Mouse (Mus musculus): ENCODE measurements around the gene Lyzl4. TPM values are rescaled to one million over a fixed set of nuclear protein-coding genes. Genes with fewer than 3 reads are reported as not detected.
A peak's percentile ranks its signal among the peaks of the same experiment; 100 is the strongest.

The Lyzl4 gene
- polyA plus RNA-seq, 1 experiment from 2014 or later: not detected

- H3K9ac ChIP-seq (ENCODE audit: low read length): no peak overlapping the region
- peaks cover 6 to 7% of the 10 kb centered on the region in 2 experiments for H3K4me1 ChIP-seq (ENCODE audit: control insufficient read depth in 2 of 2, insufficient read depth in 2 of 2, low read length in 2 of 2)
- H3K27me3 ChIP-seq (ENCODE audit: control insufficient read depth, insufficient read depth, low read length): no peaks in the 10 kb centered on the region
- 0 out of 2 replicates have a peak, but pooled peaks cover under 1% of the 10 kb centered on the region for H3K36me3 ChIP-seq (ENCODE audit: control insufficient read depth, insufficient read depth, low read length)
- H3K4me3 ChIP-seq (ENCODE audit: control insufficient read depth in 1 of 2, insufficient read depth in 1 of 2, low read depth in 1 of 2, low read length in 2 of 2): no peak overlapping the region
- WGBS: 62% methylated on average over 8 of the region's 8 CpGs
- no peaks in the 10 kb centered on the region for H3K9me3 ChIP-seq (ENCODE audit: control insufficient read depth, low read length)
- no peak overlapping the region for H3K27ac ChIP-seq (replicated peaks in 1 of 2; ENCODE audit: control insufficient read depth in 1 of 2, insufficient read depth in 1 of 2, low read depth in 2 of 2, low read length in 2 of 2)
- no peak for ATAC-seq (ENCODE audit: insufficient number of reproducible peaks, insufficient read depth, low FRiP score, low read depth)
- no peak overlapping the region for H3K4me2 ChIP-seq (ENCODE audit: low read length)
Measured at GRCm38 (mm10) chr9:121677476-121677875, 35.6 kb upstream of the Lyzl4 start.

GRCm38 (mm10) chr9:121677069-121677468 lies 35.2 kb upstream of the Lyzl4 start:
- Histone ChIP-seq H3K4me3 (ENCODE audit: control insufficient read depth in 1 of 2, insufficient read depth in 1 of 2, low read depth in 1 of 2, low read length in 2 of 2) (no peak overlapping the region), H3K36me3 (ENCODE audit: control insufficient read depth, insufficient read depth, low read length) (no peaks in the 10 kb centered on the region), H3K9ac (ENCODE audit: low read length) (no peak overlapping the region), H3K27me3 (ENCODE audit: control insufficient read depth, insufficient read depth, low read length) (no peaks in the 10 kb centered on the region), H3K27ac (replicated peaks in 1 of 2; ENCODE audit: control insufficient read depth in 1 of 2, insufficient read depth in 1 of 2, low read depth in 2 of 2, low read length in 2 of 2) (no peak overlapping the region), H3K9me3 (ENCODE audit: control insufficient read depth, low read length) (no peaks in the 10 kb centered on the region), H3K4me2 (ENCODE audit: low read length) (no peak overlapping the region), H3K4me1 (ENCODE audit: control insufficient read depth in 2 of 2, insufficient read depth in 2 of 2, low read length in 2 of 2) (peaks cover 10 to 11% of the 10 kb centered on the region in 2 experiments)
- ATAC-seq (ENCODE audit: insufficient number of reproducible peaks, insufficient read depth, low FRiP score, low read depth): no peak
- WGBS: 68% methylated on average over 4 of the region's 4 CpGs

GRCm38 (mm10) chr9:121675556-121675955 lies 33.7 kb upstream of the Lyzl4 start:
- WGBS: 90% methylated on average over 2 of the region's 2 CpGs
- peaks cover 17% of the 10 kb centered on the region in 2 experiments for H3K4me1 ChIP-seq (ENCODE audit: control insufficient read depth in 2 of 2, insufficient read depth in 2 of 2, low read length in 2 of 2)
- H3K4me2 ChIP-seq (ENCODE audit: low read length): no peak overlapping the region
- no peaks in the 10 kb centered on the region for H3K27me3 ChIP-seq (ENCODE audit: control insufficient read depth, insufficient read depth, low read length)
- no peaks in the 10 kb centered on the region for H3K36me3 ChIP-seq (ENCODE audit: control insufficient read depth, insufficient read depth, low read length)
- H3K9me3 ChIP-seq (ENCODE audit: control insufficient read depth, low read length): no peaks in the 10 kb centered on the region
- no peak overlapping the region for H3K9ac ChIP-seq (ENCODE audit: low read length)
- no peak overlapping the region for H3K27ac ChIP-seq (replicated peaks in 1 of 2; ENCODE audit: control insufficient read depth in 1 of 2, insufficient read depth in 1 of 2, low read depth in 2 of 2, low read length in 2 of 2)
- ATAC-seq (ENCODE audit: insufficient number of reproducible peaks, insufficient read depth, low FRiP score, low read depth): no peak
- no peak overlapping the region for H3K4me3 ChIP-seq (ENCODE audit: control insufficient read depth in 1 of 2, insufficient read depth in 1 of 2, low read depth in 1 of 2, low read length in 2 of 2)

- H3K27ac ChIP-seq (replicated peaks in 1 of 2; ENCODE audit: control insufficient read depth in 1 of 2, insufficient read depth in 1 of 2, low read depth in 2 of 2, low read length in 2 of 2): no peak overlapping the region
- H3K9me3 ChIP-seq (ENCODE audit: control insufficient read depth, low read length): no peaks in the 10 kb centered on the region
- H3K4me1 ChIP-seq (ENCODE audit: control insufficient read depth in 2 of 2, insufficient read depth in 2 of 2, low read length in 2 of 2): peaks cover 18 to 19% of the 10 kb centered on the region in 2 experiments
- H3K27me3 ChIP-seq (ENCODE audit: control insufficient read depth, insufficient read depth, low read length): peaks cover 5% of the 10 kb centered on the region; the same call in 1 of the 2 replicates
- H3K4me2 ChIP-seq (ENCODE audit: low read length): no peak overlapping the region
- no peak overlapping the region for H3K9ac ChIP-seq (ENCODE audit: low read length)
- H3K36me3 ChIP-seq (ENCODE audit: control insufficient read depth, insufficient read depth, low read length): no peaks in the 10 kb centered on the region
- WGBS: 80% methylated on average over 9 of the region's 9 CpGs
- ATAC-seq (ENCODE audit: insufficient number of reproducible peaks, insufficient read depth, low FRiP score, low read depth): no peak
- H3K4me3 ChIP-seq (ENCODE audit: control insufficient read depth in 1 of 2, insufficient read depth in 1 of 2, low read depth in 1 of 2, low read length in 2 of 2): no peak overlapping the region
Measured at GRCm38 (mm10) chr9:121675011-121675410, 33.1 kb upstream of the Lyzl4 start.

- no peak overlapping the region for H3K9ac ChIP-seq (ENCODE audit: low read length)
- H3K4me3 ChIP-seq (ENCODE audit: control insufficient read depth in 1 of 2, insufficient read depth in 1 of 2, low read depth in 1 of 2, low read length in 2 of 2): no peak overlapping the region
- no peaks in the 10 kb centered on the region for H3K9me3 ChIP-seq (ENCODE audit: control insufficient read depth, low read length)
- H3K27ac ChIP-seq (replicated peaks in 1 of 2; ENCODE audit: control insufficient read depth in 1 of 2, insufficient read depth in 1 of 2, low read depth in 2 of 2, low read length in 2 of 2): no peak overlapping the region
- H3K36me3 ChIP-seq (ENCODE audit: control insufficient read depth, insufficient read depth, low read length): no peaks in the 10 kb centered on the region
- H3K4me2 ChIP-seq (ENCODE audit: low read length): no peak overlapping the region
- ATAC-seq (ENCODE audit: insufficient number of reproducible peaks, insufficient read depth, low FRiP score, low read depth): no peak
- peaks cover 18% of the 10 kb centered on the region for H3K27me3 ChIP-seq (ENCODE audit: control insufficient read depth, insufficient read depth, low read length)
- peaks cover 21 to 28% of the 10 kb centered on the region in 2 experiments for H3K4me1 ChIP-seq (ENCODE audit: control insufficient read depth in 2 of 2, insufficient read depth in 2 of 2, low read length in 2 of 2)
- 92% methylated on average over 5 of the region's 5 CpGs for WGBS
Measured at GRCm38 (mm10) chr9:121673716-121674115, 31.8 kb upstream of the Lyzl4 start.

- no peak overlapping the region for H3K9ac ChIP-seq (ENCODE audit: low read length)
- 0 out of 4 replicates have a peak overlapping the region, but pooled peaks of 1 of the 2 experiments have one; percentile 6 for H3K27ac ChIP-seq (replicated peaks in 1 of 2; ENCODE audit: control insufficient read depth in 1 of 2, insufficient read depth in 1 of 2, low read depth in 2 of 2, low read length in 2 of 2)
- no peaks in the 10 kb centered on the region for H3K9me3 ChIP-seq (ENCODE audit: control insufficient read depth, low read length)
- WGBS: 19% methylated on average over 5 of the region's 5 CpGs
- no peak overlapping the region for H3K4me2 ChIP-seq (ENCODE audit: low read length)
- no peak overlapping the region for H3K4me3 ChIP-seq (ENCODE audit: control insufficient read depth in 1 of 2, insufficient read depth in 1 of 2, low read depth in 1 of 2, low read length in 2 of 2)
- ATAC-seq (ENCODE audit: insufficient number of reproducible peaks, insufficient read depth, low FRiP score, low read depth): peak; percentile 45; the same call in 1 of the 2 replicates
- peaks cover 21 to 28% of the 10 kb centered on the region in 2 experiments for H3K4me1 ChIP-seq (ENCODE audit: control insufficient read depth in 2 of 2, insufficient read depth in 2 of 2, low read length in 2 of 2)
- peaks cover 32% of the 10 kb centered on the region for H3K27me3 ChIP-seq (ENCODE audit: control insufficient read depth, insufficient read depth, low read length)
- no peaks in the 10 kb centered on the region for H3K36me3 ChIP-seq (ENCODE audit: control insufficient read depth, insufficient read depth, low read length)
Measured at GRCm38 (mm10) chr9:121672311-121672710, 30.4 kb upstream of the Lyzl4 start.

- no peaks in the 10 kb centered on the region for H3K9me3 ChIP-seq (ENCODE audit: control insufficient read depth, low read length)
- no peak overlapping the region for H3K9ac ChIP-seq (ENCODE audit: low read length)
- H3K27me3 ChIP-seq (ENCODE audit: control insufficient read depth, insufficient read depth, low read length): peaks cover 41% of the 10 kb centered on the region
- H3K4me2 ChIP-seq (ENCODE audit: low read length): no peak overlapping the region
- H3K4me1 ChIP-seq (ENCODE audit: control insufficient read depth in 2 of 2, insufficient read depth in 2 of 2, low read length in 2 of 2): peaks cover 21 to 28% of the 10 kb centered on the region in 2 experiments
- no peak overlapping the region for H3K4me3 ChIP-seq (ENCODE audit: control insufficient read depth in 1 of 2, insufficient read depth in 1 of 2, low read depth in 1 of 2, low read length in 2 of 2)
- H3K27ac ChIP-seq (replicated peaks in 1 of 2; ENCODE audit: control insufficient read depth in 1 of 2, insufficient read depth in 1 of 2, low read depth in 2 of 2, low read length in 2 of 2): no peak overlapping the region
- WGBS: 32% methylated on average over 7 of the region's 7 CpGs
- H3K36me3 ChIP-seq (ENCODE audit: control insufficient read depth, insufficient read depth, low read length): no peaks in the 10 kb centered on the region
- no peak for ATAC-seq (ENCODE audit: insufficient number of reproducible peaks, insufficient read depth, low FRiP score, low read depth)
Measured at GRCm38 (mm10) chr9:121671300-121671699, 29.4 kb upstream of the Lyzl4 start.

GRCm38 (mm10) chr9:121669348-121669791 lies 27.5 kb upstream of the Lyzl4 start:
- ATAC-seq (ENCODE audit: insufficient number of reproducible peaks, insufficient read depth, low FRiP score, low read depth): peak; percentile 52
- Histone ChIP-seq H3K4me1 (ENCODE audit: control insufficient read depth in 2 of 2, insufficient read depth in 2 of 2, low read length in 2 of 2) (peaks cover 21 to 28% of the 10 kb centered on the region in 2 experiments), H3K9me3 (ENCODE audit: control insufficient read depth, low read length) (no peaks in the 10 kb centered on the region), H3K36me3 (ENCODE audit: control insufficient read depth, insufficient read depth, low read length) (no peaks in the 10 kb centered on the region), H3K27ac (replicated peaks in 1 of 2; ENCODE audit: control insufficient read depth in 1 of 2, insufficient read depth in 1 of 2, low read depth in 2 of 2, low read length in 2 of 2) (no peak overlapping the region), H3K9ac (ENCODE audit: low read length) (peak overlapping the region; percentile 62), H3K27me3 (ENCODE audit: control insufficient read depth, insufficient read depth, low read length) (peaks cover 59% of the 10 kb centered on the region), H3K4me3 (ENCODE audit: control insufficient read depth in 1 of 2, insufficient read depth in 1 of 2, low read depth in 1 of 2, low read length in 2 of 2) (peak overlapping the region; percentile 18 to 34), H3K4me2 (ENCODE audit: low read length) (peak overlapping the region; percentile 73)
- under 1% methylated on average over 28 of the region's 28 CpGs for WGBS

Data from heart, embryonic 14.5 days (tissue).